Mouse (Mus musculus) forebrain, embryonic 14.5 days (tissue): ENCODE data around the gene Polr3b. TPM values are rescaled to one million over a fixed set of nuclear protein-coding genes. Genes with fewer than 3 reads are reported as not detected.

Source experiments
- ATAC-seq: fragments of 200-750 bp; cut with Nextera tagmentation; 2 replicates; pipeline ENCODE4 v1.8.0; 2017; ENCODE audit warnings: mild to moderate bottlenecking, moderate library complexity
- DNase-seq: peaks from one replicate; pipeline ENCODE4 v3.0.0-alpha.2; 2015; ENCODE audit warnings: low spot score
- H3K27ac ChIP-seq: fragments of 300-500 bp; sonication (generic); 2 replicates; pipeline ENCODE4 v1.5.1; 2014; ENCODE audit warnings: low read depth, mild to moderate bottlenecking, control low read depth, low read length, moderate library complexity
- H3K27me3 ChIP-seq: fragments of 300-500 bp; sonication (generic); replicated peaks from 2 replicates; pipeline ENCODE4 v1.6.1; 2014; ENCODE audit warnings: low read length, control low read depth, mixed read lengths; ENCODE audit not compliant: control insufficient read depth, insufficient read depth
- H3K36me3 ChIP-seq: fragments of 300-500 bp; sonication (generic); 2 replicates; pipeline ENCODE4 v1.6.1; 2014; ENCODE audit warnings: low read length, control low read depth; ENCODE audit not compliant: control insufficient read depth, insufficient read depth
- H3K4me1 ChIP-seq: fragments of 300-500 bp; sonication (generic); 2 replicates; pipeline ENCODE4 v1.6.1; 2014; ENCODE audit warnings: antibody characterized with exemption, low read length, control low read depth; ENCODE audit not compliant: control insufficient read depth, insufficient read depth
- H3K4me2 ChIP-seq: fragments of 300-500 bp; sonication (generic); 2 replicates; pipeline ENCODE4 v1.6.1; 2014; ENCODE audit warnings: mild to moderate bottlenecking, control low read depth, low read length
- H3K4me3 ChIP-seq: fragments of 300-500 bp; sonication (generic); 2 replicates; pipeline ENCODE4 v1.5.1; 2014; ENCODE audit warnings: low read depth, low read length, control low read depth
- H3K9ac ChIP-seq: fragments of 300-500 bp; sonication (generic); 2 replicates; pipeline ENCODE4 v1.6.1; 2014; ENCODE audit warnings: mild to moderate bottlenecking, low read length, control low read depth, moderate library complexity
- H3K9me3 ChIP-seq: fragments of 300-500 bp; sonication (generic); replicated peaks from 2 replicates; pipeline ENCODE4 v1.6.1; 2016; ENCODE audit warnings: low read length, control low read depth, mixed read lengths; ENCODE audit not compliant: control insufficient read depth
- WGBS: fragments of 180-500 bp; shearing (Covaris S2); extraction: QIAGEN DNeasy Blood & Tissue Kit; methylation state at CpG from one replicate; pipeline ENCODE4 v1.1.7; 2014; 5-methylcytosine and 5-hydroxymethylcytosine counted together
- polyA plus RNA-seq: library from polyadenylated mRNA; unstranded; fragments of >200 nt; fragmentation: Nextera tagmentation; extraction: Ambion mirVana; gene quantifications from 2 replicates; pipeline ENCODE4 v1.2.1, GENCODE M21; 2014

The Polr3b gene
- polyA plus RNA-seq, result 12.6 and 14.7 TPM in 2 replicates

GRCm38 (mm10) chr10:84621826-84622790, at the start of gene Polr3b:
Gene Polr3b (plus strand): TSS chr10:84622292.
- peak within 1 kb of the TSS; percentile 89 for H3K27ac ChIP-seq
- peak; percentile 96 for DNase-seq
- 7% methylated on average over 53 of the region's 53 CpGs for WGBS
- no peaks in the 10 kb centered on the region for H3K27me3 ChIP-seq
- peak; percentile 97 for ATAC-seq
- H3K9me3 ChIP-seq, result no peaks in the 10 kb centered on the region
- H3K36me3 ChIP-seq, result no peaks in the 10 kb centered on the region
- peak within 1 kb of the TSS; percentile 82 for H3K4me2 ChIP-seq
- peaks cover 5% of the 10 kb centered on the region; the same call in 1 of the 2 replicates for H3K4me1 ChIP-seq
- H3K9ac ChIP-seq, result peak within 1 kb of the TSS; percentile 67
- H3K4me3 ChIP-seq, result peak within 1 kb of the TSS; percentile 60

- Histone ChIP-seq H3K9ac (no peak overlapping the region), H3K4me3 (no peak overlapping the region), H3K27ac (no peak overlapping the region), H3K4me2 (no peak overlapping the region), H3K4me1 (peaks cover 8% of the 10 kb centered on the region; the same call in 1 of the 2 replicates), H3K27me3 (no peaks in the 10 kb centered on the region; the same call in 1 of the 2 replicates), H3K9me3 (no peaks in the 10 kb centered on the region), H3K36me3 (no peaks in the 10 kb centered on the region)
- ATAC-seq, result no peak
- DNase-seq, result no peak
- WGBS, result 70% methylated on average over 5 of the region's 5 CpGs
These were observed 48.2 kb upstream of the Polr3b start for GRCm38 (mm10) chr10:84573671-84574420.

GRCm38 (mm10) chr10:84576029-84576394, 46.1 kb upstream of the Polr3b start:
- WGBS, result under 1% methylated on average over 14 of the region's 14 CpGs
- DNase-seq, result peak; percentile 82

GRCm38 (mm10) chr10:84576395-84577070, 45.6 kb upstream of the Polr3b start, which contains the start of gene Tcp11l2:
Gene Tcp11l2 (plus strand): TSS chr10:84576626.
- Histone ChIP-seq H3K4me1 (peaks cover 8% of the 10 kb centered on the region; the same call in 1 of the 2 replicates), H3K27me3 (no peaks in the 10 kb centered on the region; the same call in 1 of the 2 replicates), H3K36me3 (no peaks in the 10 kb centered on the region), H3K4me3 (peak within 1 kb of the TSS; percentile 92), H3K9ac (peak within 1 kb of the TSS; percentile 75), H3K4me2 (peak within 1 kb of the TSS; percentile 90), H3K27ac (0 out of 2 replicates have a peak within 1 kb of the TSS, but pooled peaks have one; percentile 4), H3K9me3 (no peaks in the 10 kb centered on the region)
- WGBS, result under 1% methylated on average over 46 of the region's 46 CpGs
- ATAC-seq (peak; percentile 99), DNase-seq (peak; percentile 96)

More at GRCm38 (mm10) chr10:84576029-84576394, 46.1 kb upstream of the Polr3b start:
- Histone ChIP-seq H3K4me3 (peak overlapping the region; percentile 92), H3K9ac (peak overlapping the region; percentile 32; the same call in 1 of the 2 replicates), H3K4me1 (peaks cover 8% of the 10 kb centered on the region; the same call in 1 of the 2 replicates), H3K27ac (no peak overlapping the region), H3K27me3 (no peaks in the 10 kb centered on the region; the same call in 1 of the 2 replicates), H3K9me3 (no peaks in the 10 kb centered on the region), H3K4me2 (peak overlapping the region; percentile 90), H3K36me3 (no peaks in the 10 kb centered on the region)
- peak; percentile 73 for ATAC-seq

- Histone ChIP-seq H3K27ac (0 out of 2 replicates have a peak overlapping the region, but pooled peaks have one; percentile 4), H3K4me1 (peaks cover 8% of the 10 kb centered on the region; the same call in 1 of the 2 replicates), H3K9me3 (no peaks in the 10 kb centered on the region), H3K27me3 (no peaks in the 10 kb centered on the region; the same call in 1 of the 2 replicates), H3K36me3 (no peaks in the 10 kb centered on the region), H3K9ac (peak overlapping the region; percentile 75), H3K4me3 (peak overlapping the region; percentile 92), H3K4me2 (peak overlapping the region; percentile 90)
- DNase-seq (peak; percentile 68), ATAC-seq (peak; percentile 47)
- WGBS, result 3% methylated on average over 34 of the region's 38 CpGs
These were observed 44.9 kb upstream of the Polr3b start for GRCm38 (mm10) chr10:84577071-84577727.

GRCm38 (mm10) chr10:84578738-84579137, 43.4 kb upstream of the Polr3b start:
- no peak overlapping the region for H3K27ac ChIP-seq
- ATAC-seq, result no peak
- H3K4me2 ChIP-seq, result no peak overlapping the region
- no peaks in the 10 kb centered on the region; the same call in 1 of the 2 replicates for H3K27me3 ChIP-seq
- no peaks in the 10 kb centered on the region for H3K36me3 ChIP-seq
- DNase-seq, result no peak
- H3K4me1 ChIP-seq, result peaks cover 8% of the 10 kb centered on the region; the same call in 1 of the 2 replicates
- 88% methylated on average over 10 of the region's 10 CpGs for WGBS
- no peaks in the 10 kb centered on the region for H3K9me3 ChIP-seq
- H3K9ac ChIP-seq, result no peak overlapping the region
- no peak overlapping the region for H3K4me3 ChIP-seq

- DNase-seq, result no peak
- H3K4me3 ChIP-seq, result no peak overlapping the region
- no peak overlapping the region for H3K9ac ChIP-seq
- H3K27me3 ChIP-seq, result no peaks in the 10 kb centered on the region; the same call in 1 of the 2 replicates
- 77% methylated on average over 2 of the region's 2 CpGs for WGBS
- H3K9me3 ChIP-seq, result no peaks in the 10 kb centered on the region
- peaks cover 8% of the 10 kb centered on the region; the same call in 1 of the 2 replicates for H3K4me1 ChIP-seq
- no peaks in the 10 kb centered on the region for H3K36me3 ChIP-seq
- H3K27ac ChIP-seq, result no peak overlapping the region
- no peak for ATAC-seq
- H3K4me2 ChIP-seq, result no peak overlapping the region
These were observed 42.6 kb upstream of the Polr3b start for GRCm38 (mm10) chr10:84579527-84579926.
